Mouse (Mus musculus) CD4-positive naive resting alpha-beta T cell, adult 57 days (primary cell): ENCODE data around the gene Dynlrb1. TPM values are rescaled to one million over a fixed set of nuclear protein-coding genes. Genes with fewer than 3 reads are reported as not detected.

ENCODE experiments used
- total RNA-seq: library from RNA; stranded (reverse); gene quantifications from one replicate; pipeline ENCODE4 v1.2.4, GENCODE M21; 2023

Gene Dynlrb1
- total RNA-seq = 89.4 TPM

GRCm38 (mm10) chr2:155236362-155236992 is at the start of gene Dynlrb1:
Dynlrb1 (plus strand) TSS chr2:155236533.

GRCm38 (mm10) chr2:155276195-155276594 is 39.9 kb downstream of the Dynlrb1 start, which contains the start of gene Map1lc3a:
Map1lc3a (plus strand) TSS chr2:155276297.

Other genes with a start within 250 kb of the Dynlrb1 start
- gene Gm14226, start 218.3 kb upstream of the Dynlrb1 start, total RNA-seq = not detected
- gene Ahcy, start 162.0 kb upstream of the Dynlrb1 start, total RNA-seq = 31.1 TPM
- 73.0 TPM for gene Itch, start 103.0 kb upstream of the Dynlrb1 start, total RNA-seq
- 32.4 TPM for gene Map1lc3a, start 39.8 kb downstream of the Dynlrb1 start, total RNA-seq
- 23.2 TPM for gene Pigu, start 120.9 kb downstream of the Dynlrb1 start, total RNA-seq
- gene Trp53inp2, start 144.5 kb downstream of the Dynlrb1 start, total RNA-seq = 118 TPM
- 70.8 TPM for gene Ncoa6, start 237.4 kb downstream of the Dynlrb1 start, total RNA-seq